Mouse (Mus musculus): ENCODE measurements at regions not wholly inside any gene's neighbourhood (a gene's known extent, or its start where the extent isn't known, plus 50 kb on each side); places are given as distances from the start of the nearest gene placed in this dataset.

- Histone ChIP-seq H3K4me2 (no peak overlapping the region), H3K9ac (no peak overlapping the region), H3K36me3 (ENCODE audit: insufficient read depth) (no peaks in the 10 kb centered on the region), H3K4me1 (ENCODE audit: insufficient read depth) (no peaks in the 10 kb centered on the region), H3K27me3 (ENCODE audit: insufficient read depth, low read length) (no peaks in the 10 kb centered on the region), H3K27ac (ENCODE audit: low read depth) (no peak overlapping the region), H3K4me3 (ENCODE audit: low read depth, low read length) (no peak overlapping the region), H3K9me3 (ENCODE audit: low read depth, low read length) (no peaks in the 10 kb centered on the region)
- ATAC-seq (ENCODE audit: insufficient read depth), result no peak
- WGBS, result 76% methylated on average over 7 of the region's 7 CpGs
- no peak for DNase-seq
- TF ChIP-seq CTCF (IDR thresholded peaks at IDR 0.05; ENCODE audit: low read depth), result no peak
Measured at GRCm38 (mm10) chr12:12715956-12716669, 225.6 kb downstream of the Mycn start.

DNA sequence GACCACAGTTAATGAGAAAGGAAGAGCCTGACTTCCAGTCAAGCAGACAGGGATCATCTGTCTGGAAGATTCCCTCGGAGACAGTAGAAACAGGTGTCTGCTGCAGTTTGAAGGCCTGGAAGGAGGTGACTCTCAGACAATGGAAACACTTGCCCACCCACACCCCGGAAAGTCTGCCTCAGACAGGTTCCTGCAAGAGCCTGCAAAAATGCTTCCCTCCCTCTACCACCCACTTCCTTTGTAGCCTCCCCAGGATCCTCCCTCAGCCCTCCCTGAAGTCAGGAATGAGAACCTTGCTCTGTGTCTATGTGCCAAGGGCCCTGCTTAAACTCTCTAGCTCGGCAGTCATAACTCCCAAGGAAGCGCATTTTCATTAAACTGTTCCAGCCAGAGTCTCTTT is 226.2 kb downstream of the Mycn start:
- DNase-seq (no peak), ATAC-seq (ENCODE audit: insufficient read depth) (no peak)
- H3K9me3 ChIP-seq (ENCODE audit: low read depth, low read length), result no peaks in the 10 kb centered on the region
- no peak overlapping the region for H3K27ac ChIP-seq (ENCODE audit: low read depth)
- no peak overlapping the region for H3K9ac ChIP-seq
- no peaks in the 10 kb centered on the region for H3K27me3 ChIP-seq (ENCODE audit: insufficient read depth, low read length)
- H3K36me3 ChIP-seq (ENCODE audit: insufficient read depth), result no peaks in the 10 kb centered on the region
- WGBS, result 67% methylated on average over 4 of the region's 4 CpGs
- no peak overlapping the region for H3K4me3 ChIP-seq (ENCODE audit: low read depth, low read length)
- H3K4me1 ChIP-seq (ENCODE audit: insufficient read depth), result no peaks in the 10 kb centered on the region
- no peak overlapping the region for H3K4me2 ChIP-seq
- TF ChIP-seq CTCF (IDR thresholded peaks at IDR 0.05; ENCODE audit: low read depth), result no peak

GRCm38 (mm10) chr12:12710184-12710609 is 231.5 kb downstream of the Mycn start:
- Histone ChIP-seq H3K9me3 (ENCODE audit: low read depth, low read length) (no peaks in the 10 kb centered on the region), H3K36me3 (ENCODE audit: insufficient read depth) (no peaks in the 10 kb centered on the region), H3K27ac (ENCODE audit: low read depth) (no peak overlapping the region), H3K4me1 (ENCODE audit: insufficient read depth) (no peaks in the 10 kb centered on the region), H3K4me2 (no peak overlapping the region), H3K9ac (no peak overlapping the region), H3K27me3 (ENCODE audit: insufficient read depth, low read length) (no peaks in the 10 kb centered on the region), H3K4me3 (ENCODE audit: low read depth, low read length) (no peak overlapping the region)
- no peak for DNase-seq
- WGBS, result 79% methylated on average over 6 of the region's 6 CpGs
- TF ChIP-seq CTCF (IDR thresholded peaks at IDR 0.05; ENCODE audit: low read depth), result no peak
- ATAC-seq (ENCODE audit: insufficient read depth), result no peak

GRCm38 (mm10) chr12:12708954-12709523 is 232.7 kb downstream of the Mycn start:
- 26% methylated on average over 14 of the region's 14 CpGs for WGBS
- Histone ChIP-seq H3K4me2 (0 out of 2 replicates have a peak overlapping the region, but pooled peaks have one; percentile 8), H3K36me3 (ENCODE audit: insufficient read depth) (no peaks in the 10 kb centered on the region), H3K27ac (ENCODE audit: low read depth) (no peak overlapping the region), H3K27me3 (ENCODE audit: insufficient read depth, low read length) (no peaks in the 10 kb centered on the region), H3K4me1 (ENCODE audit: insufficient read depth) (no peaks in the 10 kb centered on the region), H3K4me3 (ENCODE audit: low read depth, low read length) (no peak overlapping the region), H3K9me3 (ENCODE audit: low read depth, low read length) (no peaks in the 10 kb centered on the region), H3K9ac (no peak overlapping the region)
- peak; percentile 29 for DNase-seq
- ATAC-seq (ENCODE audit: insufficient read depth), result no peak; the same call in 1 of the 2 replicates
- TF ChIP-seq CTCF (IDR thresholded peaks at IDR 0.05; ENCODE audit: low read depth), result no peak

- no peaks in the 10 kb centered on the region for H3K9me3 ChIP-seq (ENCODE audit: low read depth, low read length)
- DNase-seq (no peak), ATAC-seq (ENCODE audit: insufficient read depth) (no peak)
- no peak overlapping the region for H3K27ac ChIP-seq (ENCODE audit: low read depth)
- H3K4me2 ChIP-seq, result no peak overlapping the region
- H3K9ac ChIP-seq, result no peak overlapping the region
- H3K4me1 ChIP-seq (ENCODE audit: insufficient read depth), result no peaks in the 10 kb centered on the region
- 90% methylated on average over 14 of the region's 14 CpGs for WGBS
- H3K4me3 ChIP-seq (ENCODE audit: low read depth, low read length), result no peak overlapping the region
- no peak for TF ChIP-seq CTCF (IDR thresholded peaks at IDR 0.05; ENCODE audit: low read depth)
- H3K27me3 ChIP-seq (ENCODE audit: insufficient read depth, low read length), result no peaks in the 10 kb centered on the region
- no peaks in the 10 kb centered on the region for H3K36me3 ChIP-seq (ENCODE audit: insufficient read depth)
Measured at GRCm38 (mm10) chr12:12706326-12706920, 235.3 kb downstream of the Mycn start.

- 46% methylated on average over 3 of the region's 3 CpGs for WGBS
- H3K27me3 ChIP-seq (ENCODE audit: insufficient read depth, low read length), result no peaks in the 10 kb centered on the region
Measured at GRCm38 (mm10) chr12:12701735-12702134, 240.0 kb downstream of the Mycn start.

DNA sequence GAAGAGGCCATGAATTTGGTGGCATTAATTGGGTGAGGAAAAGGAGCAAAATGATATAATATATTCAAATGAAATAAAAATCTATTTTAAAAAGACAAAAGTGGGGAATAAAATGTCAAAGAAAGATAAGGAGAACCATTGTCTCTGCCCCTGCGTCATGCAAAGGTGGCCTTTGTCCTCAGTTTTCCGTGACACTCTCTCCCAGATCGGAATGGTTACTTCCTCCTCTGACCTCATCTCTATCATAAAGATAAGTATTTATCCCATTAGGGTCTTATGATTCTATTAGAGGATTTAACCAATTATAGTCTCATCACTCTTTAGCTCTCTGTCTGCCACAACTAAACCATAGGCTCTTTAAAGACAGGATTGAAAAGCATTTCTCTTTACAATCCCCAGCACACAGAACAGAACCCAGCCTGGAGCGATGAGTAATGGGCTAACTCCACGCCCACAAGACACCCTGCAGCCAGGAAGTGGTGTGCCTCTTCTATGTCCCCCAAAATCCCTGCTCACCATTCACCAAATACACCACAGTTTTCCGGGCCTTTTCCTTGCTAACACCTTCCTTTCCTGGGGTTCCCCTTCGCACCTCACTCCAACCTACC is 240.6 kb downstream of the Mycn start:
- Histone ChIP-seq H3K4me3 (ENCODE audit: low read depth, low read length) (no peak overlapping the region), H3K27me3 (ENCODE audit: insufficient read depth, low read length) (no peaks in the 10 kb centered on the region), H3K9ac (no peak overlapping the region), H3K4me2 (no peak overlapping the region), H3K27ac (ENCODE audit: low read depth) (no peak overlapping the region), H3K4me1 (ENCODE audit: insufficient read depth) (no peaks in the 10 kb centered on the region), H3K36me3 (ENCODE audit: insufficient read depth) (no peaks in the 10 kb centered on the region), H3K9me3 (ENCODE audit: low read depth, low read length) (no peaks in the 10 kb centered on the region)
- ATAC-seq (ENCODE audit: insufficient read depth) (no peak), DNase-seq (no peak)
- WGBS, result 76% methylated on average over 7 of the region's 7 CpGs
- no peak for TF ChIP-seq CTCF (IDR thresholded peaks at IDR 0.05; ENCODE audit: low read depth)

More at GRCm38 (mm10) chr12:12701735-12702134, 240.0 kb downstream of the Mycn start:
- H3K36me3 ChIP-seq (ENCODE audit: insufficient read depth), result no peaks in the 10 kb centered on the region
- H3K27ac ChIP-seq (ENCODE audit: low read depth), result no peak overlapping the region
- H3K9ac ChIP-seq, result no peak overlapping the region
- no peak overlapping the region for H3K4me2 ChIP-seq
- no peak for ATAC-seq (ENCODE audit: insufficient read depth)
- TF ChIP-seq CTCF (IDR thresholded peaks at IDR 0.05; ENCODE audit: low read depth), result no peak
- H3K4me3 ChIP-seq (ENCODE audit: low read depth, low read length), result no peak overlapping the region
- no peak for DNase-seq
- no peaks in the 10 kb centered on the region for H3K4me1 ChIP-seq (ENCODE audit: insufficient read depth)
- no peaks in the 10 kb centered on the region for H3K9me3 ChIP-seq (ENCODE audit: low read depth, low read length)

All from lung, embryonic 14.5 days (tissue).